Mouse (Mus musculus): ENCODE data around the gene Slc25a13. TPM values are rescaled to one million over a fixed set of nuclear protein-coding genes. Genes with fewer than 3 reads are reported as not detected.

The Slc25a13 gene
- polyA plus RNA-seq, 1 experiment from 2014 or later, result 32.9 TPM

- H3K27me3 ChIP-seq (ENCODE audit: control insufficient read depth, insufficient read depth, low read length), result no peaks in the 10 kb centered on the region
- H3K4me1 ChIP-seq (ENCODE audit: control insufficient read depth, insufficient read depth, low read length), result no peaks in the 10 kb centered on the region
- no peak overlapping the region for H3K4me2 ChIP-seq (ENCODE audit: low read depth)
- ATAC-seq (ENCODE audit: insufficient read depth, low FRiP score, low TSS enrichment) (no peak), DNase-seq (ENCODE audit: low spot score) (no peak)
- no peaks in the 10 kb centered on the region for H3K36me3 ChIP-seq (ENCODE audit: control insufficient read depth, insufficient read depth, low read length)
- H3K4me3 ChIP-seq (ENCODE audit: low read depth, low read length), result no peak overlapping the region
- WGBS, result 85% methylated on average over 7 of the region's 7 CpGs
- no peak overlapping the region for H3K9ac ChIP-seq (ENCODE audit: low read length)
- no peak overlapping the region for H3K27ac ChIP-seq (ENCODE audit: low read depth, low read length)
- no peaks in the 10 kb centered on the region for H3K9me3 ChIP-seq (ENCODE audit: control insufficient read depth, low read length)
Observed at GRCm38 (mm10) chr6:6075940-6076447, 141.0 kb downstream of the Slc25a13 start.

GRCm38 (mm10) chr6:6071038-6071437, 145.9 kb downstream of the Slc25a13 start:
- 82% methylated on average over 7 of the region's 7 CpGs for WGBS

GRCm38 (mm10) chr6:6070015-6070414, 147.0 kb downstream of the Slc25a13 start:
- no peak for DNase-seq (ENCODE audit: low spot score)
- ATAC-seq (ENCODE audit: insufficient read depth, low FRiP score, low TSS enrichment), result no peak
- H3K27ac ChIP-seq (ENCODE audit: low read depth, low read length), result no peak overlapping the region
- no peaks in the 10 kb centered on the region for H3K36me3 ChIP-seq (ENCODE audit: control insufficient read depth, insufficient read depth, low read length)
- H3K9me3 ChIP-seq (ENCODE audit: control insufficient read depth, low read length), result no peaks in the 10 kb centered on the region
- H3K4me2 ChIP-seq (ENCODE audit: low read depth), result no peak overlapping the region
- H3K4me3 ChIP-seq (ENCODE audit: low read depth, low read length), result no peak overlapping the region
- H3K4me1 ChIP-seq (ENCODE audit: control insufficient read depth, insufficient read depth, low read length), result peaks cover 2% of the 10 kb centered on the region; the same call in 1 of the 2 replicates
- WGBS, result 6% methylated on average over 3 of the region's 3 CpGs
- H3K27me3 ChIP-seq (ENCODE audit: control insufficient read depth, insufficient read depth, low read length), result no peaks in the 10 kb centered on the region
- H3K9ac ChIP-seq (ENCODE audit: low read length), result no peak overlapping the region

More at GRCm38 (mm10) chr6:6071038-6071437, 145.9 kb downstream of the Slc25a13 start:
- no peak overlapping the region for H3K27ac ChIP-seq (ENCODE audit: low read depth, low read length)
- H3K9ac ChIP-seq (ENCODE audit: low read length), result no peak overlapping the region
- H3K36me3 ChIP-seq (ENCODE audit: control insufficient read depth, insufficient read depth, low read length), result no peaks in the 10 kb centered on the region
- H3K9me3 ChIP-seq (ENCODE audit: control insufficient read depth, low read length), result no peaks in the 10 kb centered on the region
- H3K4me2 ChIP-seq (ENCODE audit: low read depth), result no peak overlapping the region
- H3K4me1 ChIP-seq (ENCODE audit: control insufficient read depth, insufficient read depth, low read length), result peaks cover 2% of the 10 kb centered on the region; the same call in 1 of the 2 replicates
- no peak for ATAC-seq (ENCODE audit: insufficient read depth, low FRiP score, low TSS enrichment)
- no peak for DNase-seq (ENCODE audit: low spot score)
- H3K27me3 ChIP-seq (ENCODE audit: control insufficient read depth, insufficient read depth, low read length), result no peaks in the 10 kb centered on the region
- no peak overlapping the region for H3K4me3 ChIP-seq (ENCODE audit: low read depth, low read length)

GRCm38 (mm10) chr6:6067201-6067600, 149.8 kb downstream of the Slc25a13 start:
- Histone ChIP-seq H3K4me2 (ENCODE audit: low read depth) (no peak overlapping the region), H3K4me3 (ENCODE audit: low read depth, low read length) (no peak overlapping the region), H3K9me3 (ENCODE audit: control insufficient read depth, low read length) (no peaks in the 10 kb centered on the region), H3K27me3 (ENCODE audit: control insufficient read depth, insufficient read depth, low read length) (no peaks in the 10 kb centered on the region), H3K9ac (ENCODE audit: low read length) (no peak overlapping the region), H3K27ac (ENCODE audit: low read depth, low read length) (no peak overlapping the region), H3K36me3 (ENCODE audit: control insufficient read depth, insufficient read depth, low read length) (no peaks in the 10 kb centered on the region), H3K4me1 (ENCODE audit: control insufficient read depth, insufficient read depth, low read length) (peaks cover 2% of the 10 kb centered on the region; the same call in 1 of the 2 replicates)
- 91% methylated on average over 6 of the region's 6 CpGs for WGBS
- no peak for ATAC-seq (ENCODE audit: insufficient read depth, low FRiP score, low TSS enrichment)
- no peak for DNase-seq (ENCODE audit: low spot score)

- 50% methylated on average over 3 of the region's 3 CpGs for WGBS
- no peak overlapping the region for H3K9ac ChIP-seq (ENCODE audit: low read length)
- no peaks in the 10 kb centered on the region for H3K36me3 ChIP-seq (ENCODE audit: control insufficient read depth, insufficient read depth, low read length)
- H3K27ac ChIP-seq (ENCODE audit: low read depth, low read length), result no peak overlapping the region
- H3K27me3 ChIP-seq (ENCODE audit: control insufficient read depth, insufficient read depth, low read length), result no peaks in the 10 kb centered on the region
- no peak for ATAC-seq (ENCODE audit: insufficient read depth, low FRiP score, low TSS enrichment)
- no peaks in the 10 kb centered on the region for H3K9me3 ChIP-seq (ENCODE audit: control insufficient read depth, low read length)
- 0 out of 2 replicates have a peak, but pooled peaks cover 3% of the 10 kb centered on the region for H3K4me1 ChIP-seq (ENCODE audit: control insufficient read depth, insufficient read depth, low read length)
- DNase-seq (ENCODE audit: low spot score), result no peak
- no peak overlapping the region for H3K4me3 ChIP-seq (ENCODE audit: low read depth, low read length)
- H3K4me2 ChIP-seq (ENCODE audit: low read depth), result no peak overlapping the region
Observed at GRCm38 (mm10) chr6:6058548-6058947, 158.4 kb downstream of the Slc25a13 start.

GRCm38 (mm10) chr6:6053946-6054345, 163.0 kb downstream of the Slc25a13 start:
- 86% methylated on average over 3 of the region's 3 CpGs for WGBS
- no peak overlapping the region for H3K9ac ChIP-seq (ENCODE audit: low read length)
- H3K4me3 ChIP-seq (ENCODE audit: low read depth, low read length), result no peak overlapping the region
- no peaks in the 10 kb centered on the region for H3K9me3 ChIP-seq (ENCODE audit: control insufficient read depth, low read length)
- no peak overlapping the region for H3K4me2 ChIP-seq (ENCODE audit: low read depth)
- ATAC-seq (ENCODE audit: insufficient read depth, low FRiP score, low TSS enrichment) (no peak), DNase-seq (ENCODE audit: low spot score) (no peak)
- no peaks in the 10 kb centered on the region for H3K27me3 ChIP-seq (ENCODE audit: control insufficient read depth, insufficient read depth, low read length)
- 0 out of 2 replicates have a peak, but pooled peaks cover 3% of the 10 kb centered on the region for H3K4me1 ChIP-seq (ENCODE audit: control insufficient read depth, insufficient read depth, low read length)
- no peak overlapping the region for H3K27ac ChIP-seq (ENCODE audit: low read depth, low read length)
- no peaks in the 10 kb centered on the region for H3K36me3 ChIP-seq (ENCODE audit: control insufficient read depth, insufficient read depth, low read length)

- no peaks in the 10 kb centered on the region for H3K4me1 ChIP-seq (ENCODE audit: control insufficient read depth, insufficient read depth, low read length)
- H3K27me3 ChIP-seq (ENCODE audit: control insufficient read depth, insufficient read depth, low read length), result no peaks in the 10 kb centered on the region
- 69% methylated on average over 11 of the region's 11 CpGs for WGBS
- no peak overlapping the region for H3K27ac ChIP-seq (ENCODE audit: low read depth, low read length)
- DNase-seq (ENCODE audit: low spot score), result no peak
- H3K9me3 ChIP-seq (ENCODE audit: control insufficient read depth, low read length), result no peaks in the 10 kb centered on the region
- ATAC-seq (ENCODE audit: insufficient read depth, low FRiP score, low TSS enrichment), result no peak
- no peak overlapping the region for H3K9ac ChIP-seq (ENCODE audit: low read length)
- H3K4me3 ChIP-seq (ENCODE audit: low read depth, low read length), result no peak overlapping the region
- no peaks in the 10 kb centered on the region for H3K36me3 ChIP-seq (ENCODE audit: control insufficient read depth, insufficient read depth, low read length)
- H3K4me2 ChIP-seq (ENCODE audit: low read depth), result no peak overlapping the region
Observed at GRCm38 (mm10) chr6:6052696-6053095, 164.3 kb downstream of the Slc25a13 start.

- 86% methylated on average over 12 of the region's 12 CpGs for WGBS
- no peak for DNase-seq (ENCODE audit: low spot score)
- H3K27ac ChIP-seq (ENCODE audit: low read depth, low read length), result no peak overlapping the region
- no peak for ATAC-seq (ENCODE audit: insufficient read depth, low FRiP score, low TSS enrichment)
- no peak overlapping the region for H3K4me3 ChIP-seq (ENCODE audit: low read depth, low read length)
- H3K4me2 ChIP-seq (ENCODE audit: low read depth), result no peak overlapping the region
- no peak overlapping the region for H3K9ac ChIP-seq (ENCODE audit: low read length)
- no peaks in the 10 kb centered on the region for H3K4me1 ChIP-seq (ENCODE audit: control insufficient read depth, insufficient read depth, low read length)
- no peaks in the 10 kb centered on the region for H3K27me3 ChIP-seq (ENCODE audit: control insufficient read depth, insufficient read depth, low read length)
- H3K36me3 ChIP-seq (ENCODE audit: control insufficient read depth, insufficient read depth, low read length), result no peaks in the 10 kb centered on the region
- H3K9me3 ChIP-seq (ENCODE audit: control insufficient read depth, low read length), result no peaks in the 10 kb centered on the region
Observed at GRCm38 (mm10) chr6:6046729-6047424, 170.1 kb downstream of the Slc25a13 start.

Measured in neural tube, embryonic 11.5 days (tissue).